Mouse (Mus musculus): ENCODE measurements around the gene Zfp983. TPM values are rescaled to one million over a fixed set of nuclear protein-coding genes. Genes with fewer than 3 reads are reported as not detected.

Zfp983 gene
- polyA plus RNA-seq, 1 experiment from 2014 or later, result 16.1 TPM

Other genes with a start within 250 kb of the Zfp983 start
- 4.3 and 5.4 TPM in 2 replicates for gene Zfp54, start 227.4 kb upstream of the Zfp983 start, polyA plus RNA-seq (2014; fragmentation: Nextera tagmentation; extraction: Ambion mirVana)
- gene Zfp51, start 200.2 kb upstream of the Zfp983 start, polyA plus RNA-seq (2014; fragmentation: Nextera tagmentation; extraction: Ambion mirVana), result 13.9 and 17.5 TPM in 2 replicates
- 10.9 and 11.4 TPM in 2 replicates for gene Zfp53, start 161.6 kb upstream of the Zfp983 start, polyA plus RNA-seq (2014; fragmentation: Nextera tagmentation; extraction: Ambion mirVana)
- 1.5 TPM in 2 replicates for gene Zfp52, start 115.1 kb upstream of the Zfp983 start, polyA plus RNA-seq (2014; fragmentation: Nextera tagmentation; extraction: Ambion mirVana)
- gene Zfp948, start 83.6 kb upstream of the Zfp983 start, polyA plus RNA-seq (2014; fragmentation: Nextera tagmentation; extraction: Ambion mirVana), result 21.2 and 25.4 TPM in 2 replicates
- gene Gm10226, start 41.2 kb downstream of the Zfp983 start, polyA plus RNA-seq (2014; fragmentation: Nextera tagmentation; extraction: Ambion mirVana), result 17.7 and 21.4 TPM in 2 replicates
- 14.0 and 19.3 TPM in 2 replicates for gene Zfp760, start 57.1 kb downstream of the Zfp983 start, polyA plus RNA-seq (2014; fragmentation: Nextera tagmentation; extraction: Ambion mirVana)
- gene Zfp229, start 80.2 kb downstream of the Zfp983 start, polyA plus RNA-seq (2014; fragmentation: Nextera tagmentation; extraction: Ambion mirVana), result 8.2 and 9.7 TPM in 2 replicates
- gene Zfp820, start 195.1 kb downstream of the Zfp983 start, polyA plus RNA-seq (2014; fragmentation: Nextera tagmentation; extraction: Ambion mirVana), result 1.9 and 4.2 TPM in 2 replicates